Mouse (Mus musculus) cerebellum, adult 2 months (tissue): ENCODE measurements at regions not wholly inside any gene's neighbourhood (a gene's known extent, or its start where the extent isn't known, plus 50 kb on each side); places are given as distances from the start of the nearest gene placed in this dataset.

Experiments used
- CTCF ChIP-seq: fragments of 200-500 bp; IDR thresholded peaks from 2 replicates; pipeline ENCODE4 v1.5.1; 2011; ENCODE audit warnings: low read depth, mild to moderate bottlenecking, control low read depth, low read length, moderate library complexity, borderline replicate concordance; ENCODE audit not compliant: insufficient read depth
- POLR2A ChIP-seq: fragments of 200-500 bp; IDR thresholded peaks from 2 replicates; pipeline ENCODE4 v1.6.1; 2011; ENCODE audit warnings: low read length, control low read depth, borderline replicate concordance; ENCODE audit not compliant: insufficient read depth

DNA sequence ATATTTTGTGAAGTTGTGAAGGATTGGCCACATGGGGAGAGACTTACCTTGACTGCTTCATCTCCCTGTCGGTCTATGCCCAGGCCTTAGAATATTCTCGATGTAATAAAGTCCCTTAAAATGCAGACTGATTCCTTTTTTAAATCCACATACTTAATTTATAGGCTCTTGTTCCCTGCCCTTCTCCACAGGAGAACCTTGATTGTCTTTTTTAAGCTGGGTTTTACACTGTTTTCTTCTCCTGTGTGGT, 77.8 kb upstream of the Cpsf6 start:
- TF ChIP-seq POLR2A: no peak
- no peak for TF ChIP-seq CTCF
